ENCODE assay signal across 8 mouse cellular contexts in the genomic region with DNA sequence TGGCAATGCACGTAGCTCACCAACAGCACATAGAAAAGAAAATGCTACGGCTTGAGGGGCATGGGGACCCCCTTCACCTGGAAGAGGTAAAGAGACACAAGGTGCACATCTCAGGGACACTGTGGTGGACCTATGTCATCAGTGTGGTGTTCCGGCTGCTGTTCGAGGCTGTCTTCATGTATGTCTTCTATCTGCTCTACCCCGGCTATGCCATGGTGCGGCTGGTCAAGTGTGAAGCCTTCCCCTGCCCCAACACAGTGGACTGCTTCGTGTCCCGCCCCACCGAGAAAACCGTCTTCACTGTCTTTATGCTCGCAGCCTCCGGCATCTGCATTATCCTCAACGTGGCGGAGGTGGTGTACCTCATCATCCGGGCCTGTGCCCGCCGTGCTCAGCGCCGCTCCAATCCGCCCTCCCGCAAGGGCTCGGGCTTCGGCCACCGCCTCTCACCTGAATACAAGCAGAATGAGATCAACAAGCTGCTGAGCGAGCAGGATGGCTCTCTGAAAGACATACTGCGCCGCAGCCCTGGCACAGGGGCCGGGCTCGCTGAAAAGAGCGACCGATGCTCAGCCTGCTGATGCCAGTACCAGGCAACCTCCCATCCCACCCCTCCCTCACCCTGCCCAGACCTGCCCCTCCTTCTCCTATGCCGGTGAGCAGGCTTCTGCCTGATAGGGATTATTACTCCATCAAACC. TPM values are rescaled to one million over a fixed set of nuclear protein-coding genes. Genes with fewer than 3 reads are reported as not detected.
DNase-seq lines count a peak whose midpoint lies in the region; ATAC-seq and TF ChIP-seq lines count a peak whose summit lies in the region.

No protein-coding gene starts in this region.

- TF ChIP-seq POLR2A in limb, embryonic 14.5 days (IDR thresholded peaks at IDR 0.05; ENCODE audit: borderline replicate concordance, extremely low read depth, insufficient read depth, insufficient read length), result no peak

- no peaks in the 10 kb centered on the region for H3K9me3 ChIP-seq in heart, embryonic 11.5 days (replicated peaks; ENCODE audit: control insufficient read depth, low read length)
- no peaks in the 10 kb centered on the region for H3K9me3 ChIP-seq in limb, embryonic 14.5 days (ENCODE audit: control insufficient read depth, low read length)

- no peak overlapping the region for H3K9ac ChIP-seq in heart, embryonic 11.5 days (ENCODE audit: low read depth, low read length)
- no peak overlapping the region for H3K9ac ChIP-seq in limb, embryonic 14.5 days (ENCODE audit: low read depth, low read length, severe bottlenecking)

- H3K4me2 ChIP-seq in heart, embryonic 11.5 days, result peak overlapping the region; percentile 54
- peak overlapping the region; percentile 37 for H3K4me2 ChIP-seq in limb, embryonic 14.5 days (replicated peaks; ENCODE audit: low read depth, low read length, severe bottlenecking)

- H3K27me3 ChIP-seq in heart, embryonic 11.5 days (ENCODE audit: control insufficient read depth, insufficient read depth, low read length), result peaks cover 57% of the 10 kb centered on the region
- peaks cover 21% of the 10 kb centered on the region for H3K27me3 ChIP-seq in limb, embryonic 14.5 days (ENCODE audit: control insufficient read depth, insufficient read depth, low read length)

- ATAC-seq in heart, embryonic 11.5 days (replicated peaks; ENCODE audit: insufficient number of reproducible peaks, low FRiP score, low TSS enrichment), result no peak
- ATAC-seq in limb, embryonic 14.5 days (ENCODE audit: low FRiP score, low read depth), result no peak

- peak overlapping the region; percentile 30 for H3K4me3 ChIP-seq in heart, embryonic 11.5 days (ENCODE audit: low read depth, low read length)
- peak overlapping the region; percentile 19 for H3K4me3 ChIP-seq in limb, embryonic 14.5 days (replicated peaks; ENCODE audit: low read length)

- 19% methylated on average over 30 of the region's 32 CpGs for whole genome bisulfite sequencing in heart, embryonic 11.5 days (ENCODE audit: insufficient replicate concordance)
- 21% methylated on average over 30 of the region's 32 CpGs for WGBS in limb, embryonic 14.5 days

- H3K27ac ChIP-seq in heart, embryonic 11.5 days (ENCODE audit: low read depth, low read length), result no peak overlapping the region
- H3K27ac ChIP-seq in limb, embryonic 14.5 days (replicated peaks; ENCODE audit: low read depth, low read length), result no peak overlapping the region

- H3K36me3 ChIP-seq in heart, embryonic 11.5 days (ENCODE audit: control insufficient read depth, insufficient read depth, low read length), result no peaks in the 10 kb centered on the region
- no peaks in the 10 kb centered on the region for H3K36me3 ChIP-seq in limb, embryonic 14.5 days (ENCODE audit: control insufficient read depth, insufficient read depth, low read length)

- H3K4me1 ChIP-seq in heart, embryonic 11.5 days (ENCODE audit: control insufficient read depth, insufficient read depth, low read length), result no peaks in the 10 kb centered on the region
- H3K4me1 ChIP-seq in limb, embryonic 14.5 days (ENCODE audit: control insufficient read depth, insufficient read depth, low read length), result no peaks in the 10 kb centered on the region

- DNase-seq in heart, postnatal 14 days, result no peak
- DNase-seq in thymus, postnatal 4 days, result peak; percentile 16
- DNase-seq in thymus, postnatal 14 days, result no peak
- no peak for DNase-seq in limb, embryonic 14.5 days (ENCODE audit: low spot score)
- DNase-seq in Muller cell, postnatal 12 days (ENCODE audit: inconsistent ontology term), result no peak
- DNase-seq in thymus, postnatal 36 days, result no peak
- no peak for DNase-seq in adrenal gland, adult 2 months

- intact Hi-C loops in heart, postnatal 14 days (cut with DNase I), result no loop called here

RNA-seq across cellular contexts. Expression of a gene that starts 8.4 kb away (rescaled TPM):
- 0.18 and 0.94 TPM in 2 replicates for polyA plus RNA-seq in heart, embryonic 11.5 days (2014; fragmentation: Nextera tagmentation; extraction: Ambion mirVana)
- not detected for total RNA-seq in heart, postnatal 14 days (2021)
- 0.09 and 0.19 TPM in 2 replicates for polyA plus RNA-seq in limb, embryonic 14.5 days (2012; rRNA removed)
- not detected in 2 replicates for polyA plus RNA-seq in limb, embryonic 14.5 days (2014; fragmentation: Nextera tagmentation; extraction: Ambion mirVana)
- total RNA-seq in adrenal gland, adult 2 months (2021), result 1 to 10 TPM in 1 of 2 experiments, not detected in 1; 2.7 TPM
- polyA plus RNA-seq in adrenal gland, adult 2 months (2012; rRNA removed), result 0.11 and 0.84 TPM in 2 replicates

RNA-seq across cellular contexts. Expression of a gene that starts 36.1 kb away (rescaled TPM):
- polyA plus RNA-seq in heart, embryonic 11.5 days (2014; fragmentation: Nextera tagmentation; extraction: Ambion mirVana), result 22.1 and 22.4 TPM in 2 replicates
- 10 to 100 TPM; 18.5 to 19.0 TPM for total RNA-seq in heart, postnatal 14 days (2021)
- polyA plus RNA-seq in limb, embryonic 14.5 days (2012; rRNA removed), result 105 and 118 TPM in 2 replicates
- 30.4 and 36.5 TPM in 2 replicates for polyA plus RNA-seq in limb, embryonic 14.5 days (2014; fragmentation: Nextera tagmentation; extraction: Ambion mirVana)
- 10 to 100 TPM; 60.1 to 60.8 TPM for total RNA-seq in adrenal gland, adult 2 months (2021)
- polyA plus RNA-seq in adrenal gland, adult 2 months (2012; rRNA removed), result 56.8 and 65.1 TPM in 2 replicates

RNA-seq across cellular contexts. Expression of a gene that starts 44.5 kb away (rescaled TPM):
- 271 and 358 TPM in 2 replicates for polyA plus RNA-seq in heart, embryonic 11.5 days (2014; fragmentation: Nextera tagmentation; extraction: Ambion mirVana)
- 100 to 1,000 TPM in 1 of 2 experiments, 10 to 100 TPM in 1; 80.4 to 108 TPM for total RNA-seq in heart, postnatal 14 days (2021)
- polyA plus RNA-seq in limb, embryonic 14.5 days (2012; rRNA removed), result 402 and 421 TPM in 2 replicates
- 362 and 397 TPM in 2 replicates for polyA plus RNA-seq in limb, embryonic 14.5 days (2014; fragmentation: Nextera tagmentation; extraction: Ambion mirVana)
- 100 to 1,000 TPM; 208 to 263 TPM for total RNA-seq in adrenal gland, adult 2 months (2021)
- polyA plus RNA-seq in adrenal gland, adult 2 months (2012; rRNA removed), result 31.1 and 46.6 TPM in 2 replicates
